Mouse (Mus musculus) small intestine, adult 2 months (tissue): Measurements from ENCODE around the gene AC124502.3. TPM values are rescaled to one million over a fixed set of nuclear protein-coding genes. Genes with fewer than 3 reads are reported as not detected.

Experiments
- H3K27ac ChIP-seq: fragments of 200-500 bp; 2 replicates; pipeline ENCODE4 v1.5.1; 2012; ENCODE audit warnings: low read depth, low read length, control low read depth, inconsistent platforms; ENCODE audit not compliant: insufficient read depth
- H3K27me3 ChIP-seq: fragments of 200-500 bp; 2 replicates; pipeline ENCODE4 v1.6.1; 2012; ENCODE audit warnings: mild to moderate bottlenecking, moderate library complexity, low read length, inconsistent platforms; ENCODE audit not compliant: control insufficient read depth, insufficient read depth
- H3K36me3 ChIP-seq: fragments of 200-500 bp; 2 replicates; pipeline ENCODE4 v1.6.1; 2012; ENCODE audit warnings: mild to moderate bottlenecking, low read length, control low read depth, inconsistent platforms; ENCODE audit not compliant: control insufficient read depth, insufficient read depth
- H3K4me1 ChIP-seq: fragments of 200-500 bp; 2 replicates; pipeline ENCODE4 v1.6.1; 2012; ENCODE audit warnings: low read length, inconsistent platforms, mixed read lengths; ENCODE audit not compliant: control insufficient read depth, insufficient read depth, insufficient read length
- H3K4me3 ChIP-seq: fragments of 200-500 bp; 2 replicates; pipeline ENCODE4 v1.5.1; 2012; ENCODE audit warnings: low read depth, mild to moderate bottlenecking, control low read depth, inconsistent platforms, low read length, moderate library complexity
- CTCF ChIP-seq: fragments of 200-500 bp; IDR thresholded peaks from 2 replicates; pipeline ENCODE4 v1.5.1; 2012; ENCODE audit warnings: low read depth, mild to moderate bottlenecking, control low read depth, inconsistent platforms, low read length, moderate library complexity, mixed read lengths; ENCODE audit not compliant: insufficient replicate concordance, insufficient read length; ENCODE audit errors: extremely low read depth
- POLR2A ChIP-seq: fragments of 200-500 bp; IDR thresholded peaks from 2 replicates; pipeline ENCODE4 v1.6.1; 2012; ENCODE audit warnings: low read depth, mild to moderate bottlenecking, control low read depth, inconsistent platforms, low read length, moderate library complexity
- WGBS: fragments of 180-500 bp; shearing (Covaris S2); methylation state at CpG from one replicate; pipeline ENCODE4 v1.1.7; 2018; 5-methylcytosine and 5-hydroxymethylcytosine counted together
- polyA plus RNA-seq: library from polyadenylated mRNA; depleted of rRNA; stranded (reverse); fragments of >200 nt; gene quantifications from 2 replicates; pipeline ENCODE4 v1.2.3, GENCODE M21; 2012

AC124502.3 gene
- polyA plus RNA-seq, 1 experiment: 1.2 TPM

DNA sequence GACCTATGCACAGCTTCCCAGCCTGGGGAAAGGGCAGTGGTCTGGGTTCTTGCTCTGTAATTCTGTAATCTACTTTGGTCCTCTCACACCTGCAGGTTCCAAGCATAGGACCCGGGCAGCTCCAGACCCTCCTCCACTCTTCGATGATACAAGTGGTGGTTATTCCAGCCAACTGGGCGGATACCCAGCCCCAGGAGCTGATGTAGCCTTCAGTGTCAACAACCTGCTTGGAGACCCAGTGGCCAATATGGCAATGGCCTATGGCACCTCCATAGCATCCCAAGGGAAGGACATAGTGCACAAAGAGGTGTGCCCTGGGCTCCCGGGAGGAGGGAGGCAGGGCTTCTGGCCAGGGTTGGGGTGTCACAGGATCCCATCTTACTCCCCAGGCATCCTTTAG lies 50.6 kb downstream of the AC124502.3 start:
- peaks cover 22% of the 10 kb centered on the region for H3K4me1 ChIP-seq
- 91% methylated on average over 4 of the region's 4 CpGs for WGBS
- H3K27ac ChIP-seq: no peak overlapping the region
- peaks cover 9% of the 10 kb centered on the region for H3K27me3 ChIP-seq
- TF ChIP-seq CTCF (no peak), POLR2A (no peak)
- H3K36me3 ChIP-seq: peaks cover 19% of the 10 kb centered on the region
- peak overlapping the region; percentile 79 for H3K4me3 ChIP-seq

DNA sequence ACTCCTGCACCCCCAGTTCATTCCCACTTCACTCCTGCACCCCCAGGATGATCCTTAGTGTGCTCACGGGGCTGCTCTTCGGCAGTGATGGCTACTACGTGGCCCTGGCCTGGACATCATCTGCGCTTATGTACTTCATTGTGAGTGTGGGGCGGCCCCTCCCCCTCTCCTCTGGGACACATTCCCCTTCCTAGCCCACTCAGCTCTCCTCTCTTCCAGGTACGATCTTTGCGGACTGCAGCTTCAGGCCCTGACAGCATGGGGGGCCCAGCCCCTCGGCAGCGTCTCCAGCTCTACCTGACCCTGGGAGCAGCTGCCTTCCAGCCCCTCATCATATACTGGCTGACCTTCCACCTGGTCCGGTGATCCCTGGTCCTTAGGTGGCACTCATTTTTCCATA lies 53.4 kb downstream of the AC124502.3 start:
- WGBS: 95% methylated on average over 10 of the region's 10 CpGs
- Histone ChIP-seq H3K27me3 (no peaks in the 10 kb centered on the region), H3K4me1 (peaks cover 12% of the 10 kb centered on the region), H3K4me3 (no peak overlapping the region), H3K36me3 (peaks cover 19% of the 10 kb centered on the region), H3K27ac (no peak overlapping the region)
- no peak for TF ChIP-seq CTCF
- no peak for TF ChIP-seq POLR2A

DNA sequence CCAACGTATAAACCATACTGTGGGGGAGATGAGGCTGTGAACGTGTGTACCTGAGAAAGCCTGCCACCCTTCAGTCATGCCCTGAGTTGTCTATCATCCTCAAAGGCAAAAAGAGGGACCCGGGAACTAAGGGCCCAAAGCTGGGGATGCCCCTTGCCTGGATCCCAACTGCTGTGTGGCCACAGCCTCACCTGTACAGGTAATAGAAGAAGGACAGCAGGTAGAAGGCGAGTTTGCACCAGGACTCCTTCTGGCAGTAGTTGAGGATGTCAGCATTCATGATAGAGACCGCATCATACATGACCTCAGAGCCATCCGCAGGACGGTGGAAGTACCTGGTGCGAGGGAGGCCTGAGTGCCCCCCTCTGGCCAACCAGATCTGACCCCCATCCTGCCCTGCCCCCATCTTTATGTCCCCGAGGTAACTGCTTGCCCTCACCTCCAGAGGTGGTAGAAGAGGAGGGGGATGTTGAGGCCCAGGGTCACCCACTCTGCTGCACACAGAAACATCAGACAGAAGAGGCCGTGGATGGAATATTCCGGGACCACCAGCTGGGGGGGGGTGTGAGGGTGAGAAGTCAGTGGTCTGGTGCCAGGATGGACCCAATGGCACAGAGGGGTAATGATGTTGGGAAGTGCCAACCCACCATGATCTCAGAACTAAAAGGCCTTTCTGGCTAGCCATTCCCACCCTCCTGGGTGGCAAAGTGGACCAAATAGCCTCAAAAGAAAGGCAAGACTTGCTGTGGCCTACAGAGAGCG lies 55.0 kb downstream of the AC124502.3 start:
- Histone ChIP-seq H3K4me1 (peaks cover 9% of the 10 kb centered on the region), H3K4me3 (no peak overlapping the region), H3K27ac (no peak overlapping the region), H3K27me3 (no peaks in the 10 kb centered on the region), H3K36me3 (peaks cover 19% of the 10 kb centered on the region)
- 76% methylated on average over 12 of the region's 12 CpGs for WGBS
- TF ChIP-seq POLR2A: no peak
- no peak for TF ChIP-seq CTCF

DNA sequence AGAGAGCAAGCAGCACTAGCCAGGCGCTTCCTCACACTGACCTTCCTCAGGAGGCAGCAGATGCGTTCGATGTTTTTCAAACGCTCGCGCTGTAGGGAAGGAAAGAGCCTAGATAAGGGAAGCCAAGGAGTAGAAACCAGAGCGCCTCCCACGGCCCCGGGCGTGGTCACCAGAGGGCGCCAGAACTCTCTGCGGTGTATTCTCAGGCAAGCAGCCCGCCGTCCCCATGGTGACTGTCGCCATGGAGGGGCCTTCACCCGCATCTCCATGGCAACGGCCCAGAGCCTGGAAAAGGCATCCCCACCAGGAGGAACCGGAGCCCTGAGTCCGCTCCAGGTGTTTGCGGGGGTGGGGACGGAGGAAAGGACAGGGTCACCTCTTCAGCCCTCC lies 55.5 kb downstream of the AC124502.3 start:
- Histone ChIP-seq H3K4me1 (peaks cover 6% of the 10 kb centered on the region), H3K4me3 (no peak overlapping the region), H3K36me3 (peaks cover 19% of the 10 kb centered on the region), H3K27ac (no peak overlapping the region), H3K27me3 (no peaks in the 10 kb centered on the region)
- no peak for TF ChIP-seq POLR2A
- peak; percentile 87 for TF ChIP-seq CTCF
- WGBS: 1% methylated on average over 21 of the region's 21 CpGs

DNA sequence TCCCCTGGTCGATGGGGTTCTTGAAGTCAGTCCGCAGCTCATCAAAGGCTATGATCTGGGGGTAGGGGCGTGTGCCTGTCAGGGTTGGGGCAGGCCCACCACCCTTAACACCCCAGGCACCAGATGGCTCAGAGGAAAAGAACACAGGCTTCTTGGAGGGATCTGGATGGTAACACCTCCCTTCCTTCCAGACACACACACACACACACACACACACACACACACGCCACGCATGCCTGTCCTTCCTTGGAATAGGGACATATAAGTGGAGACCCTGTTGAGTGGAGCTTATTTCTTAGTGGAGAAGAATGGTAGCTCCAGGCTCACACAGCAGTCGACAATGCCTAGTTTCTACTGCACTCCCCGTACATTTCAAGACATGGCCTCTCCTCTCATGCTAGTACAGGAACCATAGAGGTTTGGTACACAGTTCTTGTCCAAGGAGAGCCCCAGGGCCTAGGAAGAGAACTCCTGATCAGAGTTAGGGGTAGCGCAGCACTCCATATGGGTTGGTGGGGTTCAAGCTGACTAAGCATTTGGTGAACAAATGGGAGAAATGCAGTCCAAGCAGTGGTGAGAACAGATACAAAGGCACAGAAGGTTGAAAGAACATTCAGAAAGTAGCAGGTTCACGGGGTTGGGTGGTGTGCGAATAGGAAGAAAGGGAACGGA lies 56.2 kb downstream of the AC124502.3 start:
- H3K36me3 ChIP-seq: peaks cover 20% of the 10 kb centered on the region
- no peaks in the 10 kb centered on the region for H3K27me3 ChIP-seq
- no peak overlapping the region for H3K27ac ChIP-seq
- 46% methylated on average over 11 of the region's 11 CpGs for WGBS
- no peak overlapping the region for H3K4me3 ChIP-seq
- no peak for TF ChIP-seq POLR2A
- TF ChIP-seq CTCF: no peak
- peaks cover 5% of the 10 kb centered on the region; the same call in 1 of the 2 replicates for H3K4me1 ChIP-seq

DNA sequence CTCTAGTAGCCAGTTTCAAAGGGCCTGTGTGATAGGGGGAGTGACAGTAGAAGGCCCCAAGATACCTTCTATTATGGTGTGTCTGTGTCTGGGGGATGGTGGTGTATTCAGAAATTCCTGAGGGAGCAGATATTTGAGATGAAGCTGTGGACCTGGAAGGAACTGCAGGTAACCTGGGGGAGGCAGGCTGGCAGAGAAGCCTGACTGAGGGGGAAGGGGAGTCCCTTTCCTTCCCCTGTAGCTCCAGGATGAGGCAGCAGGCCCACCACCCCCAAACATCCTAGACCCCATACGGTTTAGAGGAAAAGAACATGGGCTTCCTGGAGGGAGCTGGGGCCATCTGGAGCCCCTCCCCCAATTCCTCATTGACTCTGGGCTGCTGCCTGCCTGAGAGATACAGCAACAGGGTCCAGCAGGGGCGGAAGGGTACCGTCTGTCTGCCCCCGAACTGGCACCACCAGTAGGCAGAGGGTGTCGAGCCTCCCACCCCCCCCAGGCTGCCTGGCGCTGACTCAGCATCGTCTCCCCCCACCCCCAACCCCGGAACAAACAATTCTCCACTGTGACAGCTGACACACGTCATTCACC lies 57.3 kb downstream of the AC124502.3 start:
- WGBS: 13% methylated on average over 9 of the region's 9 CpGs
- Histone ChIP-seq H3K4me1 (peaks cover 5% of the 10 kb centered on the region; the same call in 1 of the 2 replicates), H3K36me3 (peaks cover 24% of the 10 kb centered on the region), H3K4me3 (no peak overlapping the region), H3K27me3 (no peaks in the 10 kb centered on the region), H3K27ac (no peak overlapping the region)
- no peak for TF ChIP-seq POLR2A
- no peak for TF ChIP-seq CTCF
